Mouse (Mus musculus) hindbrain, embryonic 16.5 days (tissue): Measurements from ENCODE around the gene Plekhg3. TPM values are rescaled to one million over a fixed set of nuclear protein-coding genes. Genes with fewer than 3 reads are reported as not detected.

Experiments
- ATAC-seq: fragments of 200-750 bp; cut with Nextera tagmentation; 2 replicates; pipeline ENCODE4 v1.8.0; 2017; ENCODE audit warnings: moderate TSS enrichment, moderate library complexity
- H3K27ac ChIP-seq: fragments of 300-500 bp; sonication (generic); 2 replicates; pipeline ENCODE4 v1.5.1; 2014; ENCODE audit warnings: low read depth, mild to moderate bottlenecking, control low read depth, low read length, moderate library complexity
- H3K27me3 ChIP-seq: fragments of 300-500 bp; sonication (generic); replicated peaks from 2 replicates; pipeline ENCODE4 v1.6.1; 2014; ENCODE audit warnings: low read length; ENCODE audit not compliant: control insufficient read depth, insufficient read depth
- H3K36me3 ChIP-seq: fragments of 300-500 bp; sonication (generic); 2 replicates; pipeline ENCODE4 v1.6.1; 2014; ENCODE audit warnings: mild to moderate bottlenecking, low read length, moderate library complexity, mixed read lengths; ENCODE audit not compliant: control insufficient read depth, insufficient read depth
- H3K4me1 ChIP-seq: fragments of 300-500 bp; sonication (generic); 2 replicates; pipeline ENCODE4 v1.6.1; 2014; ENCODE audit warnings: low read depth, low read length; ENCODE audit not compliant: control insufficient read depth, insufficient read depth
- H3K4me2 ChIP-seq: fragments of 300-500 bp; sonication (generic); 2 replicates; pipeline ENCODE4 v1.6.1; 2014; ENCODE audit warnings: mild to moderate bottlenecking, low read length, control low read depth, moderate library complexity
- H3K4me3 ChIP-seq: fragments of 300-500 bp; sonication (generic); 2 replicates; pipeline ENCODE4 v1.5.1; 2014; ENCODE audit warnings: mild to moderate bottlenecking, low read length, control low read depth, moderate library complexity
- H3K9ac ChIP-seq: fragments of 300-500 bp; sonication (generic); 2 replicates; pipeline ENCODE4 v1.6.1; 2014; ENCODE audit warnings: low read depth, mild to moderate bottlenecking, control low read depth, low read length, moderate library complexity
- H3K9me3 ChIP-seq: fragments of 300-500 bp; sonication (generic); 2 replicates; pipeline ENCODE4 v1.6.1; 2014; ENCODE audit warnings: mild to moderate bottlenecking, low read length, moderate library complexity; ENCODE audit not compliant: control insufficient read depth
- WGBS: fragments of 180-500 bp; shearing (Covaris S2); extraction: QIAGEN DNeasy Blood & Tissue Kit; methylation state at CpG from one replicate; pipeline ENCODE4 v1.1.7; 2014; 5-methylcytosine and 5-hydroxymethylcytosine counted together
- polyA plus RNA-seq: library from polyadenylated mRNA; unstranded; fragments of >200 nt; fragmentation: Nextera tagmentation; extraction: Ambion mirVana; gene quantifications from 2 replicates; pipeline ENCODE4 v1.2.1, GENCODE M21; 2015

Gene Plekhg3
- polyA plus RNA-seq, 1 experiment from 2014 or later: 1.7 TPM

GRCm38 (mm10) chr12:76593254-76593653 is 62.6 kb downstream of the Plekhg3 start:
- Histone ChIP-seq H3K36me3 (no peaks in the 10 kb centered on the region; the same call in 1 of the 2 replicates), H3K9me3 (no peaks in the 10 kb centered on the region), H3K4me1 (peaks cover 7% of the 10 kb centered on the region), H3K9ac (no peak overlapping the region), H3K27ac (no peak overlapping the region), H3K4me3 (no peak overlapping the region), H3K27me3 (no peaks in the 10 kb centered on the region), H3K4me2 (no peak overlapping the region)
- WGBS: 81% methylated on average over 6 of the region's 6 CpGs
- no peak for ATAC-seq

- H3K27ac ChIP-seq: peak overlapping the region; percentile 63
- H3K4me1 ChIP-seq: peaks cover 7% of the 10 kb centered on the region
- no peak overlapping the region for H3K4me2 ChIP-seq
- H3K36me3 ChIP-seq: no peaks in the 10 kb centered on the region; the same call in 1 of the 2 replicates
- no peak overlapping the region for H3K4me3 ChIP-seq
- H3K27me3 ChIP-seq: peaks cover 2% of the 10 kb centered on the region; the same call in 1 of the 2 replicates
- WGBS: 6% methylated on average over 7 of the region's 7 CpGs
- peak overlapping the region; percentile 9; the same call in 1 of the 2 replicates for H3K9ac ChIP-seq
- ATAC-seq: peak; percentile 32; the same call in 1 of the 2 replicates
- no peaks in the 10 kb centered on the region for H3K9me3 ChIP-seq
Observed at GRCm38 (mm10) chr12:76593839-76594322, 63.2 kb downstream of the Plekhg3 start.

- no peak; the same call in 1 of the 2 replicates for ATAC-seq
- WGBS: 60% methylated on average over 3 of the region's 3 CpGs
- H3K9ac ChIP-seq: no peak overlapping the region
- H3K4me1 ChIP-seq: peaks cover 7% of the 10 kb centered on the region
- H3K4me3 ChIP-seq: no peak overlapping the region
- H3K9me3 ChIP-seq: no peaks in the 10 kb centered on the region
- no peak overlapping the region for H3K4me2 ChIP-seq
- H3K27ac ChIP-seq: no peak overlapping the region; the same call in 1 of the 2 replicates
- no peaks in the 10 kb centered on the region; the same call in 1 of the 2 replicates for H3K36me3 ChIP-seq
- H3K27me3 ChIP-seq: peaks cover 2% of the 10 kb centered on the region; the same call in 1 of the 2 replicates
Observed at GRCm38 (mm10) chr12:76594556-76594955, 63.9 kb downstream of the Plekhg3 start.

DNA sequence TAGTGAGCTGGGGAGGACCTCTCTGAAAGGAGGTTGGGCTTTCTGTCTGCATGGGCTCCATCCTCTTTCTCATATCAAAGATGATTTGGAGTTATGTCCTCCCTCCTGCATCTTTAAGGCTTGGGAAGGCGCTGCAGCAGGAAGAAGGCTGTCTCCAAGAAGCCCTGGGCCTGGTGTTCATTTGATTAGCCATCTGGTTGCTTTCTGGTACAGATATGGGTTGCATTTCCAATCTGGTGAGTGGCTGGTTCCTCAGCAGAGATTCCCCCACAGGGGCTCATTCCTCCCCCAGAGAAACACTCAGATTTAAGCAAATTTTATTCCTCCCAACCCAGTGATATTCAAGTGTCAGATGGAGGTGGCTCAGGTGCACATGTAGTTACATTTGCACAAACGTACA is 65.1 kb downstream of the Plekhg3 start:
- H3K36me3 ChIP-seq: no peaks in the 10 kb centered on the region; the same call in 1 of the 2 replicates
- H3K27me3 ChIP-seq: peaks cover 2% of the 10 kb centered on the region; the same call in 1 of the 2 replicates
- no peak overlapping the region for H3K4me2 ChIP-seq
- WGBS: 79% methylated on average over 2 of the region's 2 CpGs
- H3K9me3 ChIP-seq: no peaks in the 10 kb centered on the region
- peaks cover 7% of the 10 kb centered on the region for H3K4me1 ChIP-seq
- no peak overlapping the region for H3K27ac ChIP-seq
- no peak overlapping the region for H3K4me3 ChIP-seq
- ATAC-seq: no peak
- no peak overlapping the region; the same call in 1 of the 2 replicates for H3K9ac ChIP-seq

GRCm38 (mm10) chr12:76596292-76597023 is 65.8 kb downstream of the Plekhg3 start:
- no peak for ATAC-seq

GRCm38 (mm10) chr12:76597577-76598100 is 66.9 kb downstream of the Plekhg3 start:
- peaks cover 2% of the 10 kb centered on the region; the same call in 1 of the 2 replicates for H3K36me3 ChIP-seq
- ATAC-seq: no peak
- no peaks in the 10 kb centered on the region for H3K9me3 ChIP-seq
- peaks cover 7% of the 10 kb centered on the region for H3K4me1 ChIP-seq
- H3K27ac ChIP-seq: no peak overlapping the region
- peaks cover 2% of the 10 kb centered on the region; the same call in 1 of the 2 replicates for H3K27me3 ChIP-seq
- H3K4me3 ChIP-seq: no peak overlapping the region
- H3K9ac ChIP-seq: no peak overlapping the region
- 78% methylated on average over 15 of the region's 15 CpGs for WGBS
- no peak overlapping the region for H3K4me2 ChIP-seq

More at GRCm38 (mm10) chr12:76596292-76597023, 65.8 kb downstream of the Plekhg3 start:
- Histone ChIP-seq H3K4me3 (no peak overlapping the region), H3K9me3 (no peaks in the 10 kb centered on the region), H3K36me3 (no peaks in the 10 kb centered on the region; the same call in 1 of the 2 replicates), H3K27ac (no peak overlapping the region), H3K4me1 (peaks cover 7% of the 10 kb centered on the region), H3K27me3 (peaks cover 2% of the 10 kb centered on the region; the same call in 1 of the 2 replicates), H3K9ac (peak overlapping the region; percentile 9; the same call in 1 of the 2 replicates), H3K4me2 (no peak overlapping the region)
- WGBS: 55% methylated on average over 15 of the region's 15 CpGs

GRCm38 (mm10) chr12:76598196-76598928 is 67.7 kb downstream of the Plekhg3 start:
- Histone ChIP-seq H3K27ac (no peak overlapping the region), H3K4me1 (peaks cover 7% of the 10 kb centered on the region)
- 80% methylated on average over 24 of the region's 24 CpGs for WGBS

DNA sequence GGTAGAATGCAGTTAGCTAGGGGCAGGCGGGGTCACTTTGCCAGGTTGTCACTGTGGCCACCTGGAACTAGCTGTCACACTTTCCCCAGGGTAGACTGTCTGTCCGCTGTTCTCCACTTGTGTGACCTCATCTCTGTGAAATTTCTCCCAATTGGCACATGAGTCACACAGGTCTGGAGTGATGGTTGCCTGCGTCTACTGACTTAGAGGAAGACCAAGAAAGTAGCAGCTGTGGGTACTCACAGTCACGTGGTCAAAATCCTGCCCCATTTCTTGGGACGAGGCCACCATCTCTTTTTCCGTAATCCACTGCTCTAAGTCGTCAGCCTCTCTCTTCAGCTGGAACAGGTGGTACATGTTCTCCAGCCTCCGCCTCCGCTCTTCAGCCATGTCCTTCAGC is 73.1 kb downstream of the Plekhg3 start:
- H3K9me3 ChIP-seq: no peaks in the 10 kb centered on the region
- WGBS: 91% methylated on average over 9 of the region's 9 CpGs
- no peak overlapping the region for H3K9ac ChIP-seq

More at GRCm38 (mm10) chr12:76598196-76598928, 67.7 kb downstream of the Plekhg3 start:
- ATAC-seq: no peak
- Histone ChIP-seq H3K36me3 (peaks cover 2% of the 10 kb centered on the region; the same call in 1 of the 2 replicates), H3K9ac (no peak overlapping the region), H3K27me3 (peaks cover 2% of the 10 kb centered on the region; the same call in 1 of the 2 replicates), H3K4me2 (no peak overlapping the region), H3K9me3 (no peaks in the 10 kb centered on the region), H3K4me3 (no peak overlapping the region)

More for the DNA sequence above, 73.1 kb downstream of the Plekhg3 start:
- no peak for ATAC-seq
- H3K4me3 ChIP-seq: no peak overlapping the region
- H3K36me3 ChIP-seq: 0 out of 2 replicates have a peak, but pooled peaks cover 2% of the 10 kb centered on the region
- H3K4me2 ChIP-seq: no peak overlapping the region
- H3K27ac ChIP-seq: no peak overlapping the region
- H3K27me3 ChIP-seq: no peaks in the 10 kb centered on the region
- H3K4me1 ChIP-seq: no peaks in the 10 kb centered on the region
